Mouse (Mus musculus) left cerebral cortex, adult 2 months (tissue): ENCODE data around the gene Rnf220. TPM values are rescaled to one million over a fixed set of nuclear protein-coding genes. Genes with fewer than 3 reads are reported as not detected.

Source experiments
- DNase-seq, 2 experiments: peaks; one replicate each; pipeline ENCODE4 v3.0.0; 2021 to 2022; ENCODE audit warnings: low spot score in 2 of 2, mixed read lengths in 1 of 2; ENCODE audit errors: extremely low spot score in 1 of 2
- H3K27ac ChIP-seq: fragments of 200-600 bp; 2 replicates; pipeline ENCODE4 v1.8.1; 2022
- H3K4me3 ChIP-seq: fragments of 200-600 bp; 2 replicates; pipeline ENCODE4 v1.8.1; 2022
- CTCF ChIP-seq: fragments of 200-600 bp; IDR thresholded peaks from 2 replicates; pipeline ENCODE4 v1.8.1; 2022; ENCODE audit warnings: antibody characterized with exemption, mild to moderate bottlenecking, moderate library complexity
- intact Hi-C: fragments of 180-260 bp; cut with DNase I; formaldehyde crosslinking; loops from one replicate; pipeline ENCODE4 v1.15.1; 2025
- total RNA-seq, 2 experiments: library from RNA; stranded (reverse); gene quantifications; 2 replicates each; pipeline ENCODE4 v1.2.3; 2021

Rnf220 gene
- total RNA-seq, 2 experiments from 2014 or later: 192 to 199 TPM

- no peak for TF ChIP-seq CTCF
- intact Hi-C loops: loop anchor here (5.0 kb wide), 1 partner anchor 91 kb away; no protein-coding TSS in a partner anchor
- H3K4me3 ChIP-seq: no peak overlapping the region
- DNase-seq: no peak
- H3K27ac ChIP-seq: peak overlapping the region; percentile 17; the same call in 1 of the 2 replicates
Observed at GRCm38 (mm10) chr4:117390850-117391795, 105.7 kb downstream of the Rnf220 start.

DNA sequence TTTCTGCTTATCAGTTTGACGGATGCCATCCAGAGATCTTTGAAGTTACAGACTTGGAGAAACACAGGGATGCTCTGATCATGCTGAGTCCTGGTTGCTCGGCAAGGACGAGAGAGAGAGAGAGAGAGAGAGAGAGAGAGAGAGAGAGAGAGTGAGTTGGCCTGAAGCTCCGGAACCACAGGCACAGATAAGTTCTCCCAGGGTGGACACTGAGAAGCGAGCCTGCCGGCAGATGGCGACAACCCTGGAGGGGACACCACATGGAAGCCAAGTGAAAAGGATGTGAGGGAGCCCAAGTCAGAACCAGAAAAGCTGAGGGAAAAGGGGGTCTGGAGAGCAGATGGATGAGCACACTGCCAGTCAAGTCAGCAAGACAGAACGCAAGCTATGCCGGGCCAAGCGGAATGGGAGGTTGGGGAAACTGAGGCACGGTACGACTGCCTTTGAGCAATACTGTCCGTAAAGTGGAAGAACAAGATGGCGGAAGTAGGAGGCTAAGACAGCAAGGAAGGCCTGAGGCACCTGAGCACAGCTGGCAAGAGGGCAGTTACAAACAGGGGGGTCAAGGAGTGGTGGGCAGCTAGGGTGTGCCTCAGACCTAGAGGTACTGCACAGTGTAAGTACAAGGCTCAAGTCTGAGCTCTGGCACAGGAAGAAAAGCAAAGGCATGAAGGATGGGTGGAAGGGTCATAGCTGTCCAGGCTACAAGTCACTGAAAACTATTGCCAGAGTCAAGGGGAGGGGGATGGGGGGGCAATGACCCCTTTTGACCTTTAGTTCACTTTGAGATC lies 107.4 kb downstream of the Rnf220 start:
- H3K27ac ChIP-seq: no peak overlapping the region
- DNase-seq: no peak
- intact Hi-C loops: loop anchor here (5.0 kb wide), 1 partner anchor 93 kb away; no protein-coding TSS in a partner anchor
- H3K4me3 ChIP-seq: no peak overlapping the region
- peak; percentile 2; the same call in 1 of the 2 replicates for TF ChIP-seq CTCF

- Histone ChIP-seq H3K4me3 (no peak overlapping the region), H3K27ac (no peak overlapping the region)
- DNase-seq: no peak
- intact Hi-C loops: no loop called here
- no peak for TF ChIP-seq CTCF
Observed at GRCm38 (mm10) chr4:117385247-117385646, 111.6 kb downstream of the Rnf220 start.

- intact Hi-C loops: no loop called here
- TF ChIP-seq CTCF: no peak
- Histone ChIP-seq H3K27ac (no peak overlapping the region), H3K4me3 (no peak overlapping the region)
- DNase-seq: no peak
Observed at GRCm38 (mm10) chr4:117381846-117382245, 115.0 kb downstream of the Rnf220 start.

- no peak for DNase-seq
- H3K4me3 ChIP-seq: no peak overlapping the region
- H3K27ac ChIP-seq: no peak overlapping the region
- intact Hi-C loops: no loop called here
- no peak for TF ChIP-seq CTCF
Observed at GRCm38 (mm10) chr4:117380558-117380935, 116.3 kb downstream of the Rnf220 start.

DNA sequence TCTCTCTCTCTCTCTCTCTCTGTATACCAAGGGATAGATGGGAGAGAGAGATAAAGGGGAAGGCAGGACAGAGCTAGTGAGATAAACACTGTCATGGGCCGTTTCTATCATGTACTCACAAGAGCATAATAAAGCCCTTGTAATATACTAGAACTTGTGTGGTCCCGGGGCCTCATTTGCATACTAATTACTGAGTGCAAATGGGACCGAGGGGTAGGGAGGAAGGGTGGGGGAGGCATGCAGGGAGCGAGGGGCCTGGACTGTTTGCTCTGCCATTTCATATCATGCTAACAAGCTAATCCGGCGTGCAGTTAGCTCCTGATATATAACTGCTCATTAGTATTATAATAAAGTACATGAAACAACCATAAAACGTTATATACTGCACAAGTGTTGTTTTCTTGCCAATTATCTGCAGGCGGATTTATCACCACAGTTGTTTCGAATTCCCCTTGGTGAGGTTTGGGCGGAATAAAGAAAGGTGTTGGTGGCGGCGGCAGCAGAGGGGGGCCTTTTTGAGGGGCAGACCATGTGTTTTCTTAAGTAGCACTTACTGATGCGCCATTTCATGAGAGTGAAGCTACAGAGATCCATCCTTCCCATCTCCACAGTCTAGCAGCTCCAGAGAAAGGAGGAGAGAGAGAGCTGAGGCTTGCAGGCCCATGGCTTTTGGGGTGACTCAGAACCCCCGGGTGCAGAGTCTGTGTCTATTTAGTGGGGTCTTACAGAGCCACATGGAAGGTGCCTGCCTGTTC lies 116.9 kb downstream of the Rnf220 start:
- intact Hi-C loops: no loop called here
- no peak for TF ChIP-seq CTCF
- H3K27ac ChIP-seq: no peak overlapping the region
- H3K4me3 ChIP-seq: no peak overlapping the region
- DNase-seq: no peak

GRCm38 (mm10) chr4:117374078-117374540 lies 122.7 kb downstream of the Rnf220 start:
- Histone ChIP-seq H3K4me3 (no peak overlapping the region), H3K27ac (no peak overlapping the region)
- no peak for TF ChIP-seq CTCF
- intact Hi-C loops: no loop called here
- no peak for DNase-seq

- intact Hi-C loops: no loop called here
- DNase-seq: no peak
- TF ChIP-seq CTCF: no peak
- Histone ChIP-seq H3K4me3 (no peak overlapping the region), H3K27ac (no peak overlapping the region)
Observed at GRCm38 (mm10) chr4:117373324-117374077, 123.4 kb downstream of the Rnf220 start.

DNA sequence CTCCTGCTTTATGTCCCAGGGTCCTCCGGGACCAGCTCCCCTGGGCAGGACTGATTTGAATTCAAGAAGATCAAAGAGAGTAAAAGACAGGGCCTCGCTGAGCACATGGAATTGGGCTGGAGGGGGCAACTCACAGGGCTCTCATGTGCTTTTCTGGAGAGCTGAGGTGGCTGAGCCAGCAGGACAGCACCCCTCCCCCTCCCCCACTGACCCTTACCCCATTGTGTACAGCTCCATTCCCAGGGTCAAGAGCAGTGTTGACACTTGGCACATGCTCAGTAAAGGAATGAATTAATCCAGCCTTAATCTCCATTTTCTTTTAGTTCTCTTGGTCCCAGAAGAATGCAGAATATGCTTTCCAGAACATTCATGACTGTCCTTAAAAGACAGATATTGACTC lies 125.0 kb downstream of the Rnf220 start:
- DNase-seq: no peak
- intact Hi-C loops: no loop called here
- H3K4me3 ChIP-seq: no peak overlapping the region
- no peak for TF ChIP-seq CTCF
- H3K27ac ChIP-seq: no peak overlapping the region

DNA sequence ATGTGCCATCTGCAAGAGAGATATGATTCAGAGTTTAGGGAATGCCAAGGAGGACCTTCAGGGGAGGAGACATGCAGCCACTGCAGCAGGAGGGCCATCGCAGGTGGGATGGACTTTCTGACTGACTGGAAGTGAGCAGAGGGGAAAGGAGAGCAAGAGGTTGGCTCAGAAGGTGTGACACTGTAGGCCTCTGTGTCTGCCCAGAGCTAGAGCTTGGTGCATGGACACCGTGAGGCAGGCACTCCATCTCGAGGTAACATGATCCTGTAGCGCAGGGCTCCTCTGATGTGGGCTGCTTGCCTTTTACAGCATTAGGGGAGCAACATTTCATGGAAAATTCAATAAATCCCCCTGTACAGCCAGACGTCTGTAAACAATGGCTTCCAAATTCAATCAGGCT lies 126.5 kb downstream of the Rnf220 start:
- no peak overlapping the region for H3K4me3 ChIP-seq
- intact Hi-C loops: no loop called here
- no peak overlapping the region for H3K27ac ChIP-seq
- TF ChIP-seq CTCF: no peak
- DNase-seq: no peak

- no peak for DNase-seq
- intact Hi-C loops: no loop called here
- H3K27ac ChIP-seq: no peak overlapping the region
- TF ChIP-seq CTCF: no peak
- no peak overlapping the region for H3K4me3 ChIP-seq
Observed at GRCm38 (mm10) chr4:117369571-117369970, 127.3 kb downstream of the Rnf220 start.
